Mouse (Mus musculus) liver, embryonic 13.5 days (tissue): ENCODE measurements at regions not wholly inside any gene's neighbourhood (a gene's known extent, or its start where the extent isn't known, plus 50 kb on each side); places are given as distances from the start of the nearest gene placed in this dataset.

ENCODE experiments used
- ATAC-seq: fragments of 200-750 bp; cut with Nextera tagmentation; 2 replicates; pipeline ENCODE4 v1.8.0; 2017; ENCODE audit warnings: low read depth, mild to moderate bottlenecking, moderate number of reproducible peaks, moderate library complexity
- DNase-seq: peaks from one replicate; pipeline ENCODE4 v3.0.0; 2022
- H3K27ac ChIP-seq: fragments of 300-500 bp; sonication (generic); 2 replicates; pipeline ENCODE4 v1.5.1; 2015; ENCODE audit warnings: moderate library complexity, mild to moderate bottlenecking, inconsistent platforms
- H3K27me3 ChIP-seq: fragments of 300-500 bp; sonication (generic); 2 replicates; pipeline ENCODE4 v1.6.1; 2015; ENCODE audit warnings: mild to moderate bottlenecking, inconsistent platforms
- H3K36me3 ChIP-seq: fragments of 300-500 bp; sonication (generic); 2 replicates; pipeline ENCODE4 v1.6.1; 2015; ENCODE audit warnings: mild to moderate bottlenecking, inconsistent platforms
- H3K4me1 ChIP-seq: fragments of 300-500 bp; sonication (generic); replicated peaks from 2 replicates; pipeline ENCODE4 v1.6.1; 2015; ENCODE audit warnings: inconsistent platforms
- H3K4me2 ChIP-seq: fragments of 300-500 bp; sonication (generic); 2 replicates; pipeline ENCODE4 v1.6.1; 2015; ENCODE audit warnings: inconsistent platforms, mild to moderate bottlenecking, moderate library complexity
- H3K4me3 ChIP-seq: fragments of 300-500 bp; sonication (generic); replicated peaks from 2 replicates; pipeline ENCODE4 v1.5.1; 2015; ENCODE audit warnings: mild to moderate bottlenecking, inconsistent platforms
- H3K9ac ChIP-seq: fragments of 300-500 bp; sonication (generic); 2 replicates; pipeline ENCODE4 v1.6.1; 2015; ENCODE audit warnings: mild to moderate bottlenecking, inconsistent platforms
- H3K9me3 ChIP-seq: fragments of 300-500 bp; sonication (generic); replicated peaks from 2 replicates; pipeline ENCODE4 v1.6.1; 2016; ENCODE audit warnings: inconsistent platforms
- WGBS: fragments of 180-500 bp; shearing (Covaris S2); methylation state at CpG from one replicate; pipeline ENCODE4 v1.1.7; 2015; ENCODE audit not compliant: insufficient replicate concordance; 5-methylcytosine and 5-hydroxymethylcytosine counted together

DNA sequence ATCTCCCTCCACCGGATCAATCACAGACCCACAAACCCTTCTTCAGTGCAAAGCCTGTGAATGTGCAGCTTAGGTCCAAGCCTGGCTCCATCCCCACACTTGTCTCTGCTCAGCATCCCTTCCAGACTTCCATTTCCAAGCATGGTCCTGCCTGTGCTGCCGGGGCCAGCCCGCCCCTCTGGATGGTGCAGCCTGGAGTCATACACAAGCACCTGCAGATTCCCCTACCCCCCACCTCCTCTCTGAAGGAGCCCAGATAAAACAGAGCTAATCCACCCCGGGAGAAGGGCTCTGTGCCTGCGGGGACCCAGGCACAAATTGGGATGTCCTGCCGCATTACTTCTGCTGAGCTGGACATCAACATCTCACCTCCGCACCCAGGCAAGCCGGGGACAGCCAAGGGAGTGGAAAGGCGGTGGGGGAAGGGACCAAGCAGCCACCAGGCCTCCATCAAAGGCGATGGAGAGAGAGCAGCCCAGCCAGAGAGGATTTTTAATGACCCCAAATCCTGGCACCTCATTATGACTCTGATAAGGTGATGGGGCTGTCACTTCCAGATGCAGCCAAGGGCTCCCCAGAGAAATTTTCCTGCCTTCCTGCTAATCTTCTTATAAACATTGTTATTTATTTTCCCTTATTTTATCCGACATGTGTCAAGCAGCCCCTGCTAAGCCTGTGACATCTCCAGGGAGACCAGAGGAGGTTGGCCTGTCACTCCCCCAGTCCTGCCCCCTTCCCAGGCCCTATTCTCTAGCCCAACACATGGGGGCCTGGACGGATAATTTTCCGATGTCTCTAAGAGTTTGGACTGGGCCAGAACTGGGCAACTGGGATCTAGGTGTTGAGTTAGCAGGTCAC lies 105.5 kb upstream of the Unc5b start:
- Histone ChIP-seq H3K9me3 (no peaks in the 10 kb centered on the region), H3K27ac (no peak overlapping the region), H3K27me3 (no peaks in the 10 kb centered on the region), H3K4me2 (no peak overlapping the region), H3K4me3 (no peak overlapping the region), H3K9ac (no peak overlapping the region), H3K36me3 (no peaks in the 10 kb centered on the region), H3K4me1 (peaks cover 14% of the 10 kb centered on the region)
- DNase-seq (no peak), ATAC-seq (no peak)
- WGBS: 45% methylated on average over 13 of the region's 13 CpGs

DNA sequence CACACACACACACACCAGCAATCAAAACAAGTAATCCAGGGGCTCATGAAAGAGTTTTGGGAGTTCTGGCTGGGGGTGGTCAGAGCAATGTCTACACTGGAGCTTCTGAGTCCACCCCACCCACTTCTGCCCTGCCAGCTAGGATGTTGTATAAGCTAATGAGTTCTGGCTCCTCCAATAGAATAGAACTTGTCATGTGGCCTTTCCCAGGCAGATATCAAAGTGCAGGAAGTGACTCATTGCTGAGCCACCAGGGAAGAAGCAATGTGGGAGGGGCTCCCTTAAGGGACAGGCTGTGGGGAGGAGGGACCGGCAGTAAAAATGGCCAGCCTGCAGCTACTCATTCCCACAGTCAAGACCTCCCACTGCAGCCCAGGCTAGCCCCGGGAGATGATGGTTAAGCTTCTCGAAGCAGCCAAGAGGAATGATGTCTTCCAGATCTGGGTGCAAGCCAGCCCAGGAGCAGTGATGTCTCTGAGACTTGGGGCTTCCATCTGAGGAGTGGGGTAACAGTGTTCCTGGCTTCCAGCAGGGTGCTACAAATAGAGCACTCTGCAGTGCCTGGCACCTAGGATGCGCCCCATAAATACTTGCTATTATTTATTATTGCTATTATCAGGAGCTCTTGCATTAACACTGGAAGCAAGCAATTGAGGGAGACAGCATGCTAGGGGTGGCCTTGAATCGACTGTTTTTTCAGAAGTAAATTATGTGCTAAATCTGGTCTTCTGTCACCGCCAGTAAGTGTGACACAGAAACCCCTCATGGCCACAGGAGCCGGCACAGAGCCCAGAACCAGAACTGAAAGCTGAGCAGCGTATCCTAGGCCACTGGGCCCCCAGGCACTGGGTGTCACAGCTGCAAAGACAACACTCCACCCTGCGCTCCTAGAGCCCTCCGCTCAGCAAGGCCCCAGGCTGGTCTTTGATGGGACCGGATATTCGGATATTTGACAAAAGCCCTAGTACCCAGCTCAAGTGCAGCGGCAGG lies 103.2 kb upstream of the Unc5b start:
- Histone ChIP-seq H3K27me3 (no peaks in the 10 kb centered on the region), H3K4me2 (no peak overlapping the region), H3K9me3 (no peaks in the 10 kb centered on the region), H3K27ac (peak overlapping the region; percentile 23), H3K4me3 (no peak overlapping the region), H3K9ac (no peak overlapping the region), H3K36me3 (no peaks in the 10 kb centered on the region), H3K4me1 (peaks cover 16% of the 10 kb centered on the region)
- peak; percentile 58; the same call in 1 of the 2 replicates for ATAC-seq
- 51% methylated on average over 13 of the region's 13 CpGs for WGBS
- DNase-seq: no peak

DNA sequence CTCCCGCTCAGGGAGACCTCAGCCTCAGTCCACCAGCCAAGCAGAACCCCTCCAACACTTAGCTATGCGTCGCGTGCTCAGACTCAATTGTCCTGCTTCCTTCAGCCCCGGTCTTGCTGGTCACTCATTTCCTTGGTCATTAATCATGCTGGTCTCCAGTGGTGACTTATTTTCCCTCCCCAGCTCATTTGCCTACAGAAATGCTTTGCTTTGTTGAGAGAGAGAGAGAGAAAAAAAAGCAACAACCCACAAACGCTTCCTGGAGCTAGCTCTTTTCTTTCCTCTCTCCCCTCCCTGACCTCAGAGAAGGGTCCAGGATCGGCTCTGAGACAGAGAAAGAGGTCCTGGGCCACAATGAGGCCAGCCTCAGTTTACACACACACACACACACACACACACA lies 102.5 kb upstream of the Unc5b start:
- Histone ChIP-seq H3K4me1 (peaks cover 16% of the 10 kb centered on the region), H3K27me3 (no peaks in the 10 kb centered on the region), H3K9me3 (no peaks in the 10 kb centered on the region), H3K36me3 (no peaks in the 10 kb centered on the region), H3K9ac (no peak overlapping the region), H3K4me3 (no peak overlapping the region), H3K4me2 (no peak overlapping the region), H3K27ac (peak overlapping the region; percentile 23)
- 10% methylated on average over 7 of the region's 7 CpGs for WGBS
- no peak for DNase-seq
- 0 out of 2 replicates have a peak, but pooled peaks have one; percentile 5 for ATAC-seq

DNA sequence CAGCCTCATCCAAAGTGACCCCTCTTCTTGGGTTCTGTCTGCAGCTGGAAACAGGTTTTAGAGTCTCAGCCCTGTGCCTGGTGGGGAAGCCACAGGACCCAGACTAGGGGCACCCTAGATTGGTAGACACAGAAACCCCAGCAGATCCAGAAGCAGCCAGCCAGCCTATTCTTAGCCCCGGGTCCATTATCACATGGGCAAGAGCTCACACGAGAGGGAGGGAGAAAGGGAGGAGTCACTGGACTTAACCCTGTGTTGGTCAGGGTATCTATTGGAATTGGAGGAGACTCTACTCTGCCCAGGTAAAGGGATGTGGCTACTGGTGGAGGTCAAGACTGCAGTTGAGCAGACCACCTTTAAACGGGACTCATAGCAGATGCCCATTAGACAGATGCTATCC lies 101.5 kb upstream of the Unc5b start:
- Histone ChIP-seq H3K9ac (no peak overlapping the region), H3K4me2 (0 out of 2 replicates have a peak overlapping the region, but pooled peaks have one; percentile 17), H3K36me3 (no peaks in the 10 kb centered on the region), H3K27me3 (no peaks in the 10 kb centered on the region), H3K9me3 (no peaks in the 10 kb centered on the region), H3K27ac (peak overlapping the region; percentile 16; the same call in 1 of the 2 replicates), H3K4me3 (no peak overlapping the region), H3K4me1 (peaks cover 25% of the 10 kb centered on the region)
- no peak for DNase-seq
- no peak for ATAC-seq
- WGBS: 15% methylated on average over 3 of the region's 3 CpGs

DNA sequence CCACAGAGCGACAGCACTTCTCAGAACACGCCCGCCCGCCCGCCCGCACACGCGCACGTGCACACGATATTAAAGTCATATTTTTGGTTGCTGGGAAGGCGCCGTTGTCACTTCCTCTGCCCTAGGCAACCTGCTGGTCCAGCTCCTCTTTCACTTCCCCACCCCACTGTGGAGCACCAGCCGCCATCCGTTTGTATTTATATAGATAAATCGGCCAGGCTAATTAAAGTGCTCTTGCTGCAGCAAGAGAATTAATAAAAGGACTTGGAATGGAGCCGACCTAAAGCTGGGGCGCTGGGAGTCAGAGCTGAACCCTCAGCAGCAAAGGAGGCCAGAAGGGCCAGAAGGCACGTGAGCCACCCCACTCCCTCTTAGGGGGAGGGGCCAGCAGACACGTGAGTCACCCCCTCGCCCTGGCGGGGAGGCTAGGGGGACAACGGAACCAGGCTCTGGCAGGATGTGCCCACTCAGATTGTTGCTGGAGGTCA lies 100.6 kb upstream of the Unc5b start:
- no peaks in the 10 kb centered on the region for H3K27me3 ChIP-seq
- DNase-seq: peak; percentile 16
- H3K9me3 ChIP-seq: no peaks in the 10 kb centered on the region
- H3K4me2 ChIP-seq: no peak overlapping the region
- peaks cover 27% of the 10 kb centered on the region for H3K4me1 ChIP-seq
- no peaks in the 10 kb centered on the region for H3K36me3 ChIP-seq
- H3K4me3 ChIP-seq: no peak overlapping the region
- WGBS: 23% methylated on average over 22 of the region's 22 CpGs
- H3K9ac ChIP-seq: no peak overlapping the region
- H3K27ac ChIP-seq: no peak overlapping the region
- ATAC-seq: no peak

DNA sequence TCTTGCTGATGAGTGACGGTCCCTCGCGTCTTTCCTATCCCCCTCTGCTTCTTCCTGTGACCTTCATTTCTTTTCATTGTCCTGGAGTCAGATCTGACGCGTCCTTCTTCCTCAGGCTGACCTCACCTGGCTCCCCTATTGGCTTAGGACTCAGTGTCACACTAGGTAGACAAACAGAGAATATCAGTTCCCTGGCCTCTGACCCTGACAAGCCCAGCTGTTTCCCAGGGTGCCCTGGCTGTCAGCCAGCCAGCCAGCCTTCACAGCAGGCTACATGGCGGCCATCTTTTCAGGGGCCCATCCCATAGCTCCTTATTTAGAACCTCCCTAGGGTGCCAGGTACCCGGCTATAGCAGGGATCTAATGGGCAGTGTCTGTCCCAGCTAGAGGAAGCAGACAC lies 97.3 kb upstream of the Unc5b start:
- Histone ChIP-seq H3K9me3 (no peaks in the 10 kb centered on the region), H3K4me1 (peaks cover 33% of the 10 kb centered on the region), H3K36me3 (no peaks in the 10 kb centered on the region), H3K27me3 (no peaks in the 10 kb centered on the region), H3K27ac (no peak overlapping the region), H3K9ac (no peak overlapping the region), H3K4me3 (no peak overlapping the region), H3K4me2 (no peak overlapping the region)
- DNase-seq (no peak), ATAC-seq (peak; percentile 47)
- 51% methylated on average over 7 of the region's 7 CpGs for WGBS

DNA sequence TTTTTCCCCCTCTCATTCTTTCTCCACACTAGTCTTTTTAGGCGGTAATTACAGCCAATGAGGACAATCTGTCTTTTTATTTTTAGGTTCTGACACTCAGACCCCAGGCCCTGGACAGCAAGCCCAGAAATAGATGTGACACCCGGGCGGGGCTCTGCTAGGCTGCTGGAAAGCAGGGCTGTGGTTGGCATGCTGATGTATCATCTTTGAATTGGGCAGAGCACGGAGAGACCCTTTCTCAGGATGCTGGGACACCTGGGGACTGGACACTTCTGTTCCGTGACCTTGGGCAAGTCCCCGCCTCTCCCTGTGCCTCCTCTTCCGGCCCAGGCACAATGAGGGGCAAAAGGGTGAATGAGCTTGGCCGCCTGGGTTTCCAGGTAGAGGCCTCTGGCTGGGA lies 96.8 kb upstream of the Unc5b start:
- 62% methylated on average over 8 of the region's 8 CpGs for WGBS
- peaks cover 32% of the 10 kb centered on the region for H3K4me1 ChIP-seq
- no peak overlapping the region for H3K9ac ChIP-seq
- no peaks in the 10 kb centered on the region for H3K36me3 ChIP-seq
- H3K4me2 ChIP-seq: no peak overlapping the region
- no peak overlapping the region for H3K4me3 ChIP-seq
- no peaks in the 10 kb centered on the region for H3K27me3 ChIP-seq
- no peaks in the 10 kb centered on the region for H3K9me3 ChIP-seq
- ATAC-seq: no peak
- H3K27ac ChIP-seq: no peak overlapping the region
- no peak for DNase-seq

DNA sequence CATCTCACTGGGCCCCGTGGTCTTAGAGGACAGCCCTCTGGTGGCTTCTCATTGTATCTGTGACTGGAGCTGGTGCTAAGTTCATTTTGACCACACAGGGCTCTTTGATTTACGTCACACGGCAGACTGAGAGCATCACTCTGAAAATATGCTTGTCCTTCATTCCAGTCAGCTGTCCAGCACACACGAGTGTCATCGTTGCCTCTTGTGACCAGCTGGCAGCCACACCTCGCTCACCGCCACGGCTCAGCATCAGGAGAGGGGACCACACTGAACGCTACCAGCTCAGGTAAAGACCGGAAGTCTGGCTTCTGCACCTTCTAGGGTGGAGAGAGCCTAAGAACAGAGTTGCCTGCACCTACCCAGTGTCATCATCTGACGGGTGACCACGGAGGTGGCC lies 95.3 kb upstream of the Unc5b start:
- 72% methylated on average over 12 of the region's 12 CpGs for WGBS
- Histone ChIP-seq H3K4me3 (no peak overlapping the region), H3K27ac (no peak overlapping the region), H3K4me1 (peaks cover 20% of the 10 kb centered on the region), H3K27me3 (no peaks in the 10 kb centered on the region), H3K4me2 (no peak overlapping the region), H3K9me3 (no peaks in the 10 kb centered on the region), H3K9ac (no peak overlapping the region), H3K36me3 (no peaks in the 10 kb centered on the region)
- no peak for ATAC-seq
- no peak for DNase-seq

DNA sequence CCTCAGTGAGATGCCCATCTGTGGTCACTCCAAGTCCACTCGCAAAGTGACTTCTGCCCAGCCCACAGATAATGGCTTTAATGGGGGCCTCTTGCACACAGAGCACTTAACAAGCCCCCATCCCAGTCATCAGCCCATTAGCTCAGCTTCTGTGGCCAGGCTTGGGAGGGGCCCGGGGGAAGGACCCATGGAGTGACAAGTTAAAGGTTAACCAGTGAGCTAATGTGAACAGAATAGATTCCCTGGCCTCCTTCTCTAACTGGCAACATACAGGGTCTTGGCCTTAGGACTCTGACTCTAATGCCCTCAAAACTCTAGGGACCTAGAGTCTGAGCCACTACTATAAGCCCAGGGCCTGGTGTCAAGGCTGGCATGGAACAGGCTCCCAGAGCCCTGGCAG lies 94.3 kb upstream of the Unc5b start:
- H3K36me3 ChIP-seq: no peaks in the 10 kb centered on the region
- no peaks in the 10 kb centered on the region for H3K27me3 ChIP-seq
- H3K9ac ChIP-seq: no peak overlapping the region
- no peak overlapping the region for H3K4me3 ChIP-seq
- DNase-seq (no peak), ATAC-seq (peak; percentile 53; the same call in 1 of the 2 replicates)
- H3K4me2 ChIP-seq: no peak overlapping the region
- H3K9me3 ChIP-seq: no peaks in the 10 kb centered on the region
- WGBS: 55% methylated on average over 2 of the region's 2 CpGs
- peaks cover 20% of the 10 kb centered on the region for H3K4me1 ChIP-seq
- H3K27ac ChIP-seq: no peak overlapping the region

DNA sequence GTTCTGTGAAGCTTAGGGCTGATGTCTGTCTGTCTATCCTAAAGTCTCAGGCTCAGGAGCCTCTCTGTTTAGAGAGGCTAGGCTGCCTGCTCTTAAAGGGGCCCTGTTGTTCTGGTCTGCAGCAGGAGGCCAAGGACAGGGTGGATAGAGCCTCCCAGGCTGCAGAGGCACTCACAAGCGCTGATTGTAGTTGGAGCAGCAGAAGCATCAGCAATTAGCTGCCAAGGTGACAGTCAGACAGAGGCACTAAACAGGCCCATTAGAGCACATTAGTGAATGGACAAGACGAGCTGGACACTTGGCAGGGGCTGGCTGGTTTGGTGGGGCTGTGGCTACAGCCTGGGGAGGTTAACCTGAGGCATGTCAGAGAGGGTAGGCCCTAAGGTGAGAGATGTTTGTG lies 93.8 kb upstream of the Unc5b start:
- no peaks in the 10 kb centered on the region for H3K36me3 ChIP-seq
- DNase-seq: no peak
- peaks cover 20% of the 10 kb centered on the region for H3K4me1 ChIP-seq
- WGBS: 47% methylated on average over 2 of the region's 2 CpGs
- no peak for ATAC-seq
- H3K9ac ChIP-seq: no peak overlapping the region
- H3K9me3 ChIP-seq: no peaks in the 10 kb centered on the region
- H3K27ac ChIP-seq: no peak overlapping the region; the same call in 1 of the 2 replicates
- H3K27me3 ChIP-seq: no peaks in the 10 kb centered on the region
- no peak overlapping the region for H3K4me2 ChIP-seq
- no peak overlapping the region for H3K4me3 ChIP-seq

DNA sequence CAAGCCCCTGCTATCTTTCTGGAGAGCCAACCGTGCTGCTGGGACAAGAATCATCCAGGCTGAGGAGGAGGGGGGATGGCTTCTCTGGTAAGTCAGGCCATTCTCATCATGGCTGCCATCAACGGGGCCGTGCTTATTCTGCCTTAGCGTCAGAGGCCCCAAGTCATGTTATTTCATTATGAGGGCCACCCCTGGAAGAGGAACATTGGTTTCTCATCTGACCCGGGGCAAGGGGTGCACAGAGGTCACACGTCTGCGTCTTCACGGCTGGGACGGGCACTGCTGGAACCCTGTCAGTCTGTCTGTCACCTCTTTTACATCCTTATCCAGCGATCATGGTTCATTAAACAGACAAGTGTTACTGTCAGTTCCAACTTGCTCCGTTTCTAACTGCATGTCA lies 92.4 kb upstream of the Unc5b start:
- Histone ChIP-seq H3K27ac (no peak overlapping the region), H3K9ac (no peak overlapping the region), H3K4me3 (no peak overlapping the region), H3K4me1 (peaks cover 20% of the 10 kb centered on the region), H3K27me3 (no peaks in the 10 kb centered on the region), H3K36me3 (no peaks in the 10 kb centered on the region), H3K4me2 (no peak overlapping the region), H3K9me3 (no peaks in the 10 kb centered on the region)
- 66% methylated on average over 11 of the region's 11 CpGs for WGBS
- DNase-seq (no peak), ATAC-seq (no peak)
